Mouse (Mus musculus) fat pad, adult 2 months (tissue): ENCODE data around the gene Ccdc36.

Experiments
- DNase-seq: peaks from one replicate; pipeline ENCODE4 v3.0.0-alpha.2; 2011; ENCODE audit warnings: low read depth, low spot score; ENCODE audit errors: extremely low read depth

The Ccdc36 gene

GRCm38 (mm10) chr9:108449860-108450259 is 21.6 kb upstream of the Ccdc36 start:
- DNase-seq = no peak

- DNase-seq = no peak
Measured at GRCm38 (mm10) chr9:108445125-108445524, 16.8 kb upstream of the Ccdc36 start.

- no peak for DNase-seq
Measured at GRCm38 (mm10) chr9:108441236-108441919, 13.1 kb upstream of the Ccdc36 start.

GRCm38 (mm10) chr9:108440485-108440884 is 12.2 kb upstream of the Ccdc36 start:
- no peak for DNase-seq

- no peak for DNase-seq
Measured at GRCm38 (mm10) chr9:108439176-108439575, 10.9 kb upstream of the Ccdc36 start.

GRCm38 (mm10) chr9:108436182-108436581 is 7.9 kb upstream of the Ccdc36 start, which contains the start of gene BC048562:
Gene BC048562, plus strand, starts transcription at chr9:108436482.
- DNase-seq = no peak

- no peak for DNase-seq
Measured at GRCm38 (mm10) chr9:108431431-108432067, 3.3 kb upstream of the Ccdc36 start.

- no peak for DNase-seq
Measured at GRCm38 (mm10) chr9:108412221-108412620, 16.1 kb downstream of the Ccdc36 start.

- DNase-seq = no peak
Measured at GRCm38 (mm10) chr9:108411381-108411942, 16.8 kb downstream of the Ccdc36 start.

GRCm38 (mm10) chr9:108409535-108409934 is 18.7 kb downstream of the Ccdc36 start:
- no peak for DNase-seq

GRCm38 (mm10) chr9:108404451-108404850 is 23.8 kb downstream of the Ccdc36 start:
- DNase-seq = no peak

- DNase-seq = no peak
Measured at GRCm38 (mm10) chr9:108403081-108403480, 25.2 kb downstream of the Ccdc36 start.

- DNase-seq = no peak
Measured at GRCm38 (mm10) chr9:108401186-108401960, 26.9 kb downstream of the Ccdc36 start.

- no peak for DNase-seq
Measured at GRCm38 (mm10) chr9:108398324-108398723, 30.0 kb downstream of the Ccdc36 start.

GRCm38 (mm10) chr9:108395427-108395826 is 32.9 kb downstream of the Ccdc36 start:
- DNase-seq = no peak

- no peak for DNase-seq
Measured at GRCm38 (mm10) chr9:108394191-108394590, 34.1 kb downstream of the Ccdc36 start.

GRCm38 (mm10) chr9:108392676-108393075 is 35.6 kb downstream of the Ccdc36 start, which contains the start of gene 1700102P08Rik:
Gene 1700102P08Rik, plus strand, starts transcription at chr9:108392805.
- no peak for DNase-seq

- DNase-seq = no peak
Measured at GRCm38 (mm10) chr9:108389220-108389619, 39.1 kb downstream of the Ccdc36 start.

- DNase-seq = no peak
Measured at GRCm38 (mm10) chr9:108388601-108389000, 39.7 kb downstream of the Ccdc36 start.

- DNase-seq = no peak
Measured at GRCm38 (mm10) chr9:108386816-108387215, 41.5 kb downstream of the Ccdc36 start.

- DNase-seq = no peak
Measured at GRCm38 (mm10) chr9:108385006-108385405, 43.3 kb downstream of the Ccdc36 start.
